Mouse (Mus musculus): ENCODE results near the gene Cela3a.

DNA sequence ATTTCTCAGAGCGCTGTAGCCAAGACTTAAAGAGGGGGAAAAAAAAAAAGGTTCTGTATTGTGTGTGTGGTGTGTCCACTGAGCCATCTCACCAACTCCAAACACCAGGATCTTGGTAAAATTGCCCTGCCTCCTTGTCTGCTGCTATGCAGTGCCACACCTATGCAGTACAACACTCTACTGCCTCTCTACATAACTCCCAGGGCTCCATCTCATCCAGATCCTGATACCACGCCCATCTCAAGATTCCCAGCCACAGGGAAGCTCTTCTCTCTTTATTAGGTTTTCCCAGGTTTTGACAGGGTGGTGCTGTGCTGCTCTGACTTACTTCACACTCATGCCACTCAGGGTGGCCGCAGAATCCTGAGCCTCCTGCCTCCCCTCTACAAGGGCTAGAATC lies 48.6 kb downstream of the Cela3a start:
- TF ChIP-seq CTCF (IDR thresholded peaks at IDR 0.05; ENCODE audit: extremely low read depth, insufficient read depth, insufficient read length, insufficient replicate concordance) (no peak), POLR2A (IDR thresholded peaks at IDR 0.05; ENCODE audit: low read depth, low read length) (no peak)
